Mouse (Mus musculus) thymus, adult 2 months (tissue): ENCODE results near the gene Sgms1. TPM values are rescaled to one million over a fixed set of nuclear protein-coding genes. Genes with fewer than 3 reads are reported as not detected.

Experiments
- DNase-seq: peaks from one replicate; pipeline ENCODE4 v3.0.0; 2021
- H3K27ac ChIP-seq: fragments of 200-500 bp; 2 replicates; pipeline ENCODE4 v1.5.1; 2012; ENCODE audit warnings: low read length, control low read depth; ENCODE audit not compliant: control insufficient read depth, insufficient read depth
- H3K27me3 ChIP-seq: fragments of 200-500 bp; 2 replicates; pipeline ENCODE4 v1.6.1; 2012; ENCODE audit warnings: mild to moderate bottlenecking, low read length, moderate library complexity, mixed read lengths; ENCODE audit not compliant: control insufficient read depth, insufficient read depth
- H3K36me3 ChIP-seq: fragments of 200-500 bp; 2 replicates; pipeline ENCODE4 v1.6.1; 2012; ENCODE audit warnings: mild to moderate bottlenecking, low read length, moderate library complexity; ENCODE audit not compliant: control insufficient read depth, insufficient read depth
- H3K4me1 ChIP-seq: fragments of 200-500 bp; replicated peaks from 2 replicates; pipeline ENCODE4 v1.6.1; 2012; ENCODE audit warnings: low read length; ENCODE audit not compliant: control insufficient read depth, insufficient read depth
- H3K4me3 ChIP-seq: fragments of 200-500 bp; 2 replicates; pipeline ENCODE4 v1.5.1; 2012; ENCODE audit warnings: mild to moderate bottlenecking, low read length, control low read depth, moderate library complexity; ENCODE audit not compliant: control insufficient read depth, insufficient read depth
- CTCF ChIP-seq: fragments of 200-500 bp; IDR thresholded peaks from 2 replicates; pipeline ENCODE4 v1.5.1; 2012; ENCODE audit warnings: mild to moderate bottlenecking, control low read depth, low read length, moderate library complexity, borderline replicate concordance; ENCODE audit not compliant: control insufficient read depth, poor library complexity, insufficient read depth; ENCODE audit errors: extremely low read depth
- POLR2A ChIP-seq: fragments of 200-500 bp; IDR thresholded peaks from 2 replicates; pipeline ENCODE4 v1.6.1; 2012; ENCODE audit warnings: mild to moderate bottlenecking, low read length, control low read depth, moderate library complexity; ENCODE audit not compliant: control insufficient read depth, poor library complexity, insufficient read depth; ENCODE audit errors: extremely low read depth
- whole genome bisulfite sequencing: fragments of 180-500 bp; shearing (Covaris S2); methylation state at CpG from one replicate; pipeline ENCODE4 v1.1.7; 2018; 5-methylcytosine and 5-hydroxymethylcytosine counted together
- polyA plus RNA-seq: library from polyadenylated mRNA; depleted of rRNA; stranded (reverse); fragments of >200 nt; gene quantifications from 2 replicates; pipeline ENCODE4 v1.2.3, GENCODE M21; 2012

The Sgms1 gene
- polyA plus RNA-seq, 1 experiment, result 7.4 TPM

GRCm38 (mm10) chr19:32120798-32121197 is 268.7 kb downstream of the Sgms1 start:
- Histone ChIP-seq H3K27me3 (no peaks in the 10 kb centered on the region), H3K4me1 (no peaks in the 10 kb centered on the region), H3K36me3 (no peaks in the 10 kb centered on the region), H3K27ac (no peak overlapping the region), H3K4me3 (no peak overlapping the region)
- 100% methylated on average over 1 of the region's 1 CpGs for WGBS
- DNase-seq, result no peak
- TF ChIP-seq POLR2A (no peak), CTCF (no peak)

- no peak overlapping the region for H3K27ac ChIP-seq
Measured at GRCm38 (mm10) chr19:32119666-32120065, 269.8 kb downstream of the Sgms1 start.

GRCm38 (mm10) chr19:32118496-32118895 is 271.0 kb downstream of the Sgms1 start:
- TF ChIP-seq CTCF (no peak), POLR2A (no peak)
- H3K4me3 ChIP-seq, result no peak overlapping the region
- DNase-seq, result no peak
- H3K27me3 ChIP-seq, result no peaks in the 10 kb centered on the region
- WGBS, result 91% methylated on average over 3 of the region's 3 CpGs
- H3K4me1 ChIP-seq, result no peaks in the 10 kb centered on the region
- no peak overlapping the region for H3K27ac ChIP-seq
- H3K36me3 ChIP-seq, result no peaks in the 10 kb centered on the region

More at GRCm38 (mm10) chr19:32119666-32120065, 269.8 kb downstream of the Sgms1 start:
- WGBS, result 92% methylated on average over 2 of the region's 2 CpGs
- Histone ChIP-seq H3K27me3 (no peaks in the 10 kb centered on the region), H3K4me1 (no peaks in the 10 kb centered on the region), H3K4me3 (no peak overlapping the region), H3K36me3 (no peaks in the 10 kb centered on the region)
- no peak for DNase-seq
- no peak for TF ChIP-seq POLR2A
- TF ChIP-seq CTCF, result no peak

- H3K36me3 ChIP-seq, result no peaks in the 10 kb centered on the region
- no peak overlapping the region for H3K4me3 ChIP-seq
- TF ChIP-seq CTCF, result no peak
- TF ChIP-seq POLR2A, result no peak
- no peak overlapping the region for H3K27ac ChIP-seq
- DNase-seq, result peak; percentile 38
- 91% methylated on average over 6 of the region's 6 CpGs for WGBS
- no peaks in the 10 kb centered on the region for H3K27me3 ChIP-seq
- peaks cover 4% of the 10 kb centered on the region; the same call in 1 of the 2 replicates for H3K4me1 ChIP-seq
Measured at GRCm38 (mm10) chr19:32117484-32118018, 272.0 kb downstream of the Sgms1 start.

GRCm38 (mm10) chr19:32111866-32112790 is 277.4 kb downstream of the Sgms1 start:
- Histone ChIP-seq H3K27me3 (no peaks in the 10 kb centered on the region), H3K36me3 (no peaks in the 10 kb centered on the region), H3K4me1 (peaks cover 7% of the 10 kb centered on the region), H3K4me3 (no peak overlapping the region), H3K27ac (no peak overlapping the region)
- no peak for DNase-seq
- WGBS, result 12% methylated on average over 8 of the region's 8 CpGs
- TF ChIP-seq POLR2A (no peak), CTCF (no peak)

GRCm38 (mm10) chr19:32107771-32108306 is 281.7 kb downstream of the Sgms1 start, which contains the start of gene Asah2:
Gene Asah2, minus strand, starts transcription at chr19:32108211.
- Histone ChIP-seq H3K27me3 (no peaks in the 10 kb centered on the region), H3K4me1 (peaks cover 5% of the 10 kb centered on the region), H3K4me3 (peak within 1 kb of the TSS; percentile 99), H3K27ac (peak within 1 kb of the TSS; percentile 70), H3K36me3 (no peaks in the 10 kb centered on the region)
- under 1% methylated on average over 28 of the region's 28 CpGs for WGBS
- peak; percentile 76 for DNase-seq
- TF ChIP-seq POLR2A (peak; percentile 41; the same call in 1 of the 2 replicates), CTCF (no peak)
